Comparison of ENCODE assay signal across 21 mouse cellular contexts in the genomic region with DNA sequence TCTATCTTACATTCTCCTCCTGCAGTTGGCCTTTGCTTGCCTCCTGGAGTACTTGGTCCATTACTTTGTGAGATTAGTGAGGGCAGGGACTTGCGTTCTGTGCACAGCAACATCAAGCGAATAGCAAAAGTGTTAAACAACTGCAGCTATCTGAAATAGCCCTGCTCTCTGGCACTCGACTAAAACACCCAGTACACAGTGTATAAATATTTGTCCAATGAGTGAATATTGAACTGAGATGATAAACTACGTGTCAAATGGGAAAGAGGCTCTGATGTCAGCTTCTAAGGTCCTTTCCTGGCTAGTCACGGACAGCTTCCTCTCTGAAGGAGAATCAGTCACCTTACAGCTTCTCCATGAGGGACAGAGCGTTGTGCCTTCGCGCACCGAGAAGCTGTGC. TPM values are rescaled to one million over a fixed set of nuclear protein-coding genes. Genes with fewer than 3 reads are reported as not detected.
DNase-seq lines count a peak whose midpoint lies in the region; ATAC-seq and TF ChIP-seq lines count a peak whose summit lies in the region.
"Had no signal": no experiment of that assay in that cellular context is flagged by ENCODE, and none has a peak within 500 bp of the region (broad histone marks: within the 10 kb centered on the region; RNA-seq: fewer than 3 reads in every experiment).

No protein-coding gene starts in this region.

- peaks cover 3% of the 10 kb centered on the region; the same call in 1 of the 2 replicates for H3K4me1 ChIP-seq in liver, postnatal 0 days (ENCODE audit: insufficient read depth)
- H3K4me1 ChIP-seq in liver, embryonic 11.5 days (replicated peaks; ENCODE audit: control insufficient read depth, insufficient read depth, low read length): no peaks in the 10 kb centered on the region
- no peaks in the 10 kb centered on the region for H3K4me1 ChIP-seq in midbrain, embryonic 11.5 days (ENCODE audit: control insufficient read depth, insufficient read depth, low read length)
- no peaks in the 10 kb centered on the region for H3K4me1 ChIP-seq in midbrain, embryonic 10.5 days
- no peaks in the 10 kb centered on the region for H3K4me1 ChIP-seq in stomach, postnatal 0 days (replicated peaks; ENCODE audit: control insufficient read depth, insufficient read depth)

- H3K9ac ChIP-seq in liver, postnatal 0 days (replicated peaks): no peak overlapping the region
- H3K9ac ChIP-seq in liver, embryonic 11.5 days (ENCODE audit: low read depth, low read length): no peak overlapping the region
- H3K9ac ChIP-seq in midbrain, embryonic 11.5 days (ENCODE audit: low read length): no peak overlapping the region
- no peak overlapping the region for H3K9ac ChIP-seq in stomach, postnatal 0 days (ENCODE audit: low read length)

- H3K4me2 ChIP-seq in liver, postnatal 0 days (ENCODE audit: low read depth, low read length): no peak overlapping the region
- H3K4me2 ChIP-seq in liver, embryonic 11.5 days: no peak overlapping the region
- no peak overlapping the region for H3K4me2 ChIP-seq in midbrain, embryonic 11.5 days
- H3K4me2 ChIP-seq in stomach, postnatal 0 days (replicated peaks; ENCODE audit: low read depth): no peak overlapping the region

- H3K27ac ChIP-seq in liver, postnatal 0 days (ENCODE audit: low read depth): no peak overlapping the region
- no peak overlapping the region for H3K27ac ChIP-seq in liver, embryonic 11.5 days (ENCODE audit: low read depth, low read length)
- H3K27ac ChIP-seq in midbrain, embryonic 11.5 days (ENCODE audit: low read depth, low read length): no peak overlapping the region
- H3K27ac ChIP-seq in midbrain, embryonic 10.5 days (replicated peaks): no peak overlapping the region
- H3K27ac ChIP-seq in stomach, postnatal 0 days (replicated peaks): no peak overlapping the region

- H3K9me3 ChIP-seq in liver, postnatal 0 days (ENCODE audit: low read length): no peaks in the 10 kb centered on the region
- no peaks in the 10 kb centered on the region for H3K9me3 ChIP-seq in liver, embryonic 11.5 days (ENCODE audit: control insufficient read depth, low read length)
- no peaks in the 10 kb centered on the region for H3K9me3 ChIP-seq in midbrain, embryonic 11.5 days (ENCODE audit: control insufficient read depth, low read length)
- no peaks in the 10 kb centered on the region for H3K9me3 ChIP-seq in midbrain, embryonic 10.5 days (replicated peaks)
- no peaks in the 10 kb centered on the region for H3K9me3 ChIP-seq in stomach, postnatal 0 days (ENCODE audit: control insufficient read depth, low read length)
- H3K9me3 ChIP-seq: G1E had no signal

- 0 out of 2 replicates have a peak, but pooled peaks cover 3% of the 10 kb centered on the region for H3K27me3 ChIP-seq in liver, postnatal 0 days (ENCODE audit: insufficient read depth, low read length)
- no peaks in the 10 kb centered on the region for H3K27me3 ChIP-seq in liver, embryonic 11.5 days (replicated peaks; ENCODE audit: control insufficient read depth, insufficient read depth, low read length)
- no peaks in the 10 kb centered on the region for H3K27me3 ChIP-seq in midbrain, embryonic 11.5 days (ENCODE audit: control insufficient read depth, insufficient read depth, low read length)
- H3K27me3 ChIP-seq in midbrain, embryonic 10.5 days (ENCODE audit: low read depth, poor library complexity, severe bottlenecking): no peaks in the 10 kb centered on the region
- no peaks in the 10 kb centered on the region for H3K27me3 ChIP-seq in stomach, postnatal 0 days (ENCODE audit: control insufficient read depth, insufficient read depth, low read length)

- TF ChIP-seq CTCF in liver, postnatal 0 days (IDR thresholded peaks at IDR 0.05; ENCODE audit: low read depth): no peak
- no peak for TF ChIP-seq CTCF in stomach, postnatal 0 days (IDR thresholded peaks at IDR 0.05; ENCODE audit: low read depth)

- no peak overlapping the region for H3K4me3 ChIP-seq in liver, postnatal 0 days (ENCODE audit: low read depth, low read length)
- no peak overlapping the region for H3K4me3 ChIP-seq in liver, embryonic 11.5 days (ENCODE audit: low read depth, low read length)
- no peak overlapping the region for H3K4me3 ChIP-seq in midbrain, embryonic 11.5 days (ENCODE audit: low read depth, low read length)
- H3K4me3 ChIP-seq in midbrain, embryonic 10.5 days: no peak overlapping the region
- H3K4me3 ChIP-seq in stomach, postnatal 0 days (ENCODE audit: low read depth, low read length): no peak overlapping the region

- no peaks in the 10 kb centered on the region for H3K36me3 ChIP-seq in liver, postnatal 0 days (replicated peaks; ENCODE audit: insufficient read depth, low read length)
- no peaks in the 10 kb centered on the region for H3K36me3 ChIP-seq in liver, embryonic 11.5 days (ENCODE audit: control insufficient read depth, insufficient read depth, low read length)
- no peaks in the 10 kb centered on the region for H3K36me3 ChIP-seq in midbrain, embryonic 11.5 days (ENCODE audit: control insufficient read depth, insufficient read depth, low read length)
- no peaks in the 10 kb centered on the region for H3K36me3 ChIP-seq in midbrain, embryonic 10.5 days
- no peaks in the 10 kb centered on the region for H3K36me3 ChIP-seq in stomach, postnatal 0 days (ENCODE audit: control insufficient read depth, insufficient read depth, low read length)
- H3K36me3 ChIP-seq: G1E had no signal

- no peak for TF ChIP-seq EP300 in liver, postnatal 0 days (IDR thresholded peaks at IDR 0.05; ENCODE audit: low read depth)
- TF ChIP-seq EP300 in stomach, postnatal 0 days (optimal IDR thresholded peaks at IDR 0.05): no peak

- peak; percentile 50 for ATAC-seq in liver, postnatal 0 days
- no peak for ATAC-seq in liver, embryonic 11.5 days (replicated peaks; ENCODE audit: low FRiP score)
- no peak for ATAC-seq in midbrain, embryonic 11.5 days (ENCODE audit: low FRiP score)
- peak; percentile 68 for ATAC-seq in stomach, postnatal 0 days (ENCODE audit: low FRiP score, low TSS enrichment)
- ATAC-seq: activated CD4-positive, CD25-positive, alpha-beta regulatory T cell, adult 4 months; CD4-positive, CD25-positive, alpha-beta regulatory T cell, adult 4 months; Patski had no signal

- 67% methylated on average over 9 of the region's 9 CpGs for WGBS in liver, postnatal 0 days (ENCODE audit: insufficient replicate concordance)
- 72% methylated on average over 9 of the region's 9 CpGs for WGBS in liver, embryonic 11.5 days
- 91% methylated on average over 9 of the region's 9 CpGs for WGBS in midbrain, embryonic 11.5 days
- WGBS in midbrain, embryonic 10.5 days: 89% methylated on average over 9 of the region's 9 CpGs
- 55% methylated on average over 9 of the region's 9 CpGs for WGBS in stomach, postnatal 0 days

- no peak for DNase-seq in liver, postnatal 0 days
- DNase-seq in liver, embryonic 11.5 days (ENCODE audit: low spot score): no peak
- DNase-seq in midbrain, embryonic 11.5 days (ENCODE audit: low spot score, missing footprints): peak; percentile 6
- no peak for DNase-seq in midbrain, embryonic 10.5 days (ENCODE audit: low spot score)
- no peak for DNase-seq in stomach, postnatal 0 days (ENCODE audit: low spot score)
- no peak for DNase-seq in kidney, postnatal 10 days
- DNase-seq: adrenal gland, adult 2 months; adrenal gland, adult 8-10 months; adrenal gland, postnatal 10 days; adrenal gland, postnatal 14 days; adrenal gland, postnatal 25 days; adrenal gland, postnatal 36 days; B cell, adult 2 months; cerebellum, adult 11 months; cerebellum, adult 11-12 months; cerebellum, adult 18-20 months had no signal

RNA-seq across cellular contexts. Expression of a gene that starts 14.2 kb away (rescaled TPM):
- polyA plus RNA-seq in liver, postnatal 0 days (2015; fragmentation: Nextera tagmentation; extraction: Ambion mirVana): 0.02 TPM in 2 replicates
- polyA plus RNA-seq in liver, embryonic 11.5 days (2014; fragmentation: Nextera tagmentation; extraction: Ambion mirVana): not detected in 2 replicates
- polyA plus RNA-seq in midbrain, embryonic 11.5 days (2014; fragmentation: Nextera tagmentation; extraction: Ambion mirVana): 0.03 TPM in 1 of 2 replicates, not detected in the other
- polyA plus RNA-seq in midbrain, embryonic 10.5 days (2016; fragmentation: Nextera tagmentation; extraction: Ambion mirVana): not detected in 2 replicates
- 15.2 and 17.2 TPM in 2 replicates for polyA plus RNA-seq in stomach, postnatal 0 days (2015; fragmentation: Nextera tagmentation; extraction: Ambion mirVana)
- polyA plus RNA-seq: activated CD4-positive, CD25-positive, alpha-beta regulatory T cell, adult 4 months; CD4-positive, CD25-positive, alpha-beta regulatory T cell, adult 4 months; G1E had no signal

RNA-seq across cellular contexts. Expression of a gene that starts 14.6 kb away (rescaled TPM):
- polyA plus RNA-seq in liver, postnatal 0 days (2015; fragmentation: Nextera tagmentation; extraction: Ambion mirVana): not detected in 2 replicates
- polyA plus RNA-seq in liver, embryonic 11.5 days (2014; fragmentation: Nextera tagmentation; extraction: Ambion mirVana): 0.12 TPM in 1 of 2 replicates, not detected in the other
- not detected in 2 replicates for polyA plus RNA-seq in midbrain, embryonic 11.5 days (2014; fragmentation: Nextera tagmentation; extraction: Ambion mirVana)
- polyA plus RNA-seq in midbrain, embryonic 10.5 days (2016; fragmentation: Nextera tagmentation; extraction: Ambion mirVana): not detected in 2 replicates
- polyA plus RNA-seq in stomach, postnatal 0 days (2015; fragmentation: Nextera tagmentation; extraction: Ambion mirVana): 98.8 and 101 TPM in 2 replicates
- polyA plus RNA-seq: activated CD4-positive, CD25-positive, alpha-beta regulatory T cell, adult 4 months; adrenal gland, adult 2 months; C2C12; CD4-positive, CD25-positive, alpha-beta regulatory T cell, adult 4 months; G1E; Patski had no signal

RNA-seq across cellular contexts. Expression of a gene that starts 29.4 kb away (rescaled TPM):
- not detected in 2 replicates for polyA plus RNA-seq in liver, postnatal 0 days (2015; fragmentation: Nextera tagmentation; extraction: Ambion mirVana)
- not detected in 2 replicates for polyA plus RNA-seq in liver, embryonic 11.5 days (2014; fragmentation: Nextera tagmentation; extraction: Ambion mirVana)
- not detected in 2 replicates for polyA plus RNA-seq in midbrain, embryonic 11.5 days (2014; fragmentation: Nextera tagmentation; extraction: Ambion mirVana)
- polyA plus RNA-seq in midbrain, embryonic 10.5 days (2016; fragmentation: Nextera tagmentation; extraction: Ambion mirVana): not detected in 2 replicates
- 17.3 and 19.4 TPM in 2 replicates for polyA plus RNA-seq in stomach, postnatal 0 days (2015; fragmentation: Nextera tagmentation; extraction: Ambion mirVana)
- polyA plus RNA-seq: CD4-positive, CD25-positive, alpha-beta regulatory T cell, adult 4 months; G1E had no signal

RNA-seq across cellular contexts. Expression of a gene that starts 31.4 kb away (rescaled TPM):
- polyA plus RNA-seq in liver, postnatal 0 days (2015; fragmentation: Nextera tagmentation; extraction: Ambion mirVana): not detected in 2 replicates
- polyA plus RNA-seq in liver, embryonic 11.5 days (2014; fragmentation: Nextera tagmentation; extraction: Ambion mirVana): 0.10 TPM in 1 of 2 replicates, not detected in the other
- polyA plus RNA-seq in midbrain, embryonic 11.5 days (2014; fragmentation: Nextera tagmentation; extraction: Ambion mirVana): 0.04 TPM in 1 of 2 replicates, not detected in the other
- polyA plus RNA-seq in midbrain, embryonic 10.5 days (2016; fragmentation: Nextera tagmentation; extraction: Ambion mirVana): 0.02 TPM in 2 replicates
- 3.5 and 4.3 TPM in 2 replicates for polyA plus RNA-seq in stomach, postnatal 0 days (2015; fragmentation: Nextera tagmentation; extraction: Ambion mirVana)
- polyA plus RNA-seq: activated CD4-positive, CD25-positive, alpha-beta regulatory T cell, adult 4 months; CD4-positive, CD25-positive, alpha-beta regulatory T cell, adult 4 months; G1E had no signal

RNA-seq across cellular contexts. Expression of a gene that starts 49.5 kb away (rescaled TPM):
- 294 and 325 TPM in 2 replicates for polyA plus RNA-seq in liver, postnatal 0 days (2015; fragmentation: Nextera tagmentation; extraction: Ambion mirVana)
- 172 and 180 TPM in 2 replicates for polyA plus RNA-seq in liver, embryonic 11.5 days (2014; fragmentation: Nextera tagmentation; extraction: Ambion mirVana)
- 34.2 and 38.1 TPM in 2 replicates for polyA plus RNA-seq in midbrain, embryonic 11.5 days (2014; fragmentation: Nextera tagmentation; extraction: Ambion mirVana)
- 29.5 and 34.3 TPM in 2 replicates for polyA plus RNA-seq in midbrain, embryonic 10.5 days (2016; fragmentation: Nextera tagmentation; extraction: Ambion mirVana)
- 49.7 and 51.2 TPM in 2 replicates for polyA plus RNA-seq in stomach, postnatal 0 days (2015; fragmentation: Nextera tagmentation; extraction: Ambion mirVana)

Comparison
In these comparisons a context has a peak if more than half of its experiments do, and no peak if none do; other contexts are left out.
1. ATAC-seq: peak in liver, postnatal 0 days (single experiment) and stomach, postnatal 0 days (single experiment); none in liver, embryonic 11.5 days (single experiment) and midbrain, embryonic 11.5 days (single experiment).
2. RNA of a gene that starts 14.2 kb away (polyA plus RNA-seq): 15.2 to 17.2 TPM in stomach, postnatal 0 days; 0.03 TPM in midbrain, embryonic 11.5 days, 0.02 TPM in liver, postnatal 0 days, not detected in liver, embryonic 11.5 days and not detected in midbrain, embryonic 10.5 days; every median in the first group is over 10 times any median in the second.
3. RNA of a gene that starts 14.6 kb away (polyA plus RNA-seq): 98.8 to 101 TPM in stomach, postnatal 0 days; 0.12 TPM in liver, embryonic 11.5 days, not detected in liver, postnatal 0 days, not detected in midbrain, embryonic 11.5 days and not detected in midbrain, embryonic 10.5 days; every median in the first group is over 10 times any median in the second.
4. RNA of a gene that starts 29.4 kb away (polyA plus RNA-seq): 17.3 to 19.4 TPM in stomach, postnatal 0 days; not detected in liver, postnatal 0 days, not detected in liver, embryonic 11.5 days, not detected in midbrain, embryonic 11.5 days and not detected in midbrain, embryonic 10.5 days; every median in the first group is over 10 times any median in the second.